22 mouse cellular contexts compared by ENCODE assay signal in the genomic region with DNA sequence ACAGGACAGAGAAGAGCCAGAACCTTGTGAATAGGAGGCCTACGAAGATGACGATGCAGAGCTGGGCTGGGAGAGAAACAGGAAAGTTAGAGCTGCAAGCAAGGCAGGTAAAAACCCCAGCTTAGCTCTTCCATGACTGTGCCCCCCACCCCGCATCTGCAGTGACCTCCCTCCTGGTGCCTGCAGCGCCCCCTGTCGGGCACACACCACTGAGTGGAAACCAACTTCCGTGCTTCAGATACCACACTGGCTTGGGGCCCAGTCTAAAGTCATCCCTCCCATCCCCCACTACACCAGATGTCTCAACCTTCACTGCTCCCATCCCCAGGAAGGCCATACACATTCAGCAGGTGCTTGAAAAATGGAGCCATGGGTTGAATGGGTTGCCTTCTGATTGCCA. TPM values are rescaled to one million over a fixed set of nuclear protein-coding genes. Genes with fewer than 3 reads are reported as not detected.
A peak's percentile ranks its signal among the peaks of the same experiment; 100 is the strongest.
DNase-seq lines count a peak whose midpoint lies in the region; ATAC-seq and TF ChIP-seq lines count a peak whose summit lies in the region.
"Had no signal": no experiment of that assay in that cellular context is flagged by ENCODE, and none has a peak within 500 bp of the region (broad histone marks: within the 10 kb centered on the region; RNA-seq: fewer than 3 reads in every experiment).

No protein-coding gene starts in this region.

- no peaks in the 10 kb centered on the region for H3K9me3 ChIP-seq in liver, embryonic 14.5 days (ENCODE audit: control insufficient read depth, low read length)
- no peaks in the 10 kb centered on the region for H3K9me3 ChIP-seq in liver, embryonic 11.5 days (ENCODE audit: control insufficient read depth, low read length)
- no peaks in the 10 kb centered on the region for H3K9me3 ChIP-seq in MEL (replicated peaks; ENCODE audit: insufficient read depth, low read length)
- H3K9me3 ChIP-seq: embryonic facial prominence, embryonic 12.5 days; limb, embryonic 15.5 days had no signal

- H3K4me2 ChIP-seq in liver, embryonic 14.5 days (ENCODE audit: low read depth): no peak overlapping the region
- H3K4me2 ChIP-seq in liver, embryonic 11.5 days: no peak overlapping the region
- H3K4me2 ChIP-seq: embryonic facial prominence, embryonic 12.5 days; hindbrain, embryonic 14.5 days; limb, embryonic 15.5 days had no signal

- no peak for ATAC-seq in liver, embryonic 14.5 days (ENCODE audit: insufficient read depth)
- ATAC-seq in liver, embryonic 11.5 days (replicated peaks; ENCODE audit: low FRiP score): no peak
- ATAC-seq: forebrain, embryonic 16.5 days had no signal

- no peak overlapping the region for H3K4me3 ChIP-seq in heart, adult 2 months
- H3K4me3 ChIP-seq in liver, embryonic 14.5 days (ENCODE audit: insufficient read depth in 1 of 2, low read depth in 2 of 2, low read length in 2 of 2): no peak overlapping the region
- no peak overlapping the region for H3K4me3 ChIP-seq in liver, embryonic 11.5 days (ENCODE audit: low read depth, low read length)
- H3K4me3 ChIP-seq in MEL (ENCODE audit: control insufficient read depth in 1 of 2, insufficient read depth in 1 of 2, low read depth in 2 of 2, low read length in 2 of 2): no peak overlapping the region
- H3K4me3 ChIP-seq: embryonic facial prominence, embryonic 12.5 days; limb, embryonic 15.5 days had no signal

- no peaks in the 10 kb centered on the region for H3K79me2 ChIP-seq in heart, adult 2 months (replicated peaks; ENCODE audit: control insufficient read depth, insufficient read depth, low read length)
- no peaks in the 10 kb centered on the region for H3K79me2 ChIP-seq in MEL (ENCODE audit: control insufficient read depth, insufficient read depth, low read length, poor library complexity)

- DNase-seq in heart, adult 2 months: peak in 1 of 2 experiments; percentile 18
- no peak for DNase-seq in heart, postnatal 14 days
- DNase-seq in liver, embryonic 14.5 days (ENCODE audit: low read depth in 3 of 3, low spot score in 3 of 3): no peak
- no peak for DNase-seq in liver, embryonic 11.5 days (ENCODE audit: low spot score)
- DNase-seq in A20 (ENCODE audit: low read depth, low spot score) (peak; percentile 18), MEL (ENCODE audit: low read depth, low spot score) (no peak)
- DNase-seq in frontal cortex, postnatal 10 days (ENCODE audit: low spot score in 2 of 2): no peak
- DNase-seq: adrenal gland, postnatal 10 days; cerebellum, adult 18-20 months; kidney, adult 18-20 months; kidney, postnatal 4 days; lung, postnatal 10 days had no signal

- TF ChIP-seq RAD21 in MEL (IDR thresholded peaks at IDR 0.05; ENCODE audit: low read depth, low read length): no peak

- no peak overlapping the region for H3K9ac ChIP-seq in heart, adult 2 months (ENCODE audit: low read depth, low read length)
- no peak overlapping the region for H3K9ac ChIP-seq in liver, embryonic 14.5 days (replicated peaks)
- H3K9ac ChIP-seq in liver, embryonic 11.5 days (ENCODE audit: low read depth, low read length): no peak overlapping the region
- H3K9ac ChIP-seq in MEL (ENCODE audit: control insufficient read depth, low read depth, low read length, poor library complexity, severe bottlenecking): no peak overlapping the region
- H3K9ac ChIP-seq: embryonic facial prominence, embryonic 12.5 days; hindbrain, embryonic 14.5 days; limb, embryonic 15.5 days had no signal

- TF ChIP-seq POLR2A in heart, adult 2 months (IDR thresholded peaks at IDR 0.05; ENCODE audit: insufficient read depth, low read depth, low read length): no peak
- no peak for TF ChIP-seq POLR2A in MEL (IDR thresholded peaks at IDR 0.05; ENCODE audit: control insufficient read depth in 1 of 2, insufficient read depth in 1 of 2, low read depth in 1 of 2, low read length in 2 of 2, poor library complexity in 1 of 2)

- intact Hi-C loops in heart, adult 2 months (cut with DNase I): no loop called here
- intact Hi-C loops in heart, postnatal 14 days (cut with DNase I): no loop called here

- TF ChIP-seq EP300 in heart, adult 2 months (IDR thresholded peaks at IDR 0.05; ENCODE audit: insufficient read depth, low read depth, low read length): no peak
- no peak for TF ChIP-seq EP300 in liver, embryonic 14.5 days (IDR thresholded peaks at IDR 0.05; ENCODE audit: low read depth)
- TF ChIP-seq EP300 in MEL (IDR thresholded peaks at IDR 0.05; ENCODE audit: low read depth in 1 of 2, low read length in 2 of 2): no peak

- WGBS in heart, adult 2 months: 61% methylated on average over 6 of the region's 6 CpGs
- 53% methylated on average over 6 of the region's 6 CpGs for WGBS in liver, embryonic 14.5 days (ENCODE audit: insufficient replicate concordance)
- WGBS in liver, embryonic 11.5 days: 64% methylated on average over 6 of the region's 6 CpGs

- H3K27me3 ChIP-seq in heart, adult 2 months (ENCODE audit: control insufficient read depth, insufficient read depth, low read length): no peaks in the 10 kb centered on the region
- no peaks in the 10 kb centered on the region for H3K27me3 ChIP-seq in liver, embryonic 14.5 days (ENCODE audit: control insufficient read depth, insufficient read depth, low read length)
- H3K27me3 ChIP-seq in liver, embryonic 11.5 days (replicated peaks; ENCODE audit: control insufficient read depth, insufficient read depth, low read length): peaks cover 4% of the 10 kb centered on the region
- H3K27me3 ChIP-seq in MEL (ENCODE audit: control insufficient read depth in 1 of 2, insufficient read depth in 2 of 2, low read length in 2 of 2): no peaks in the 10 kb centered on the region; a peak in 1 of 4 replicates

- no peaks in the 10 kb centered on the region for H3K36me3 ChIP-seq in heart, adult 2 months (ENCODE audit: control insufficient read depth, insufficient read depth, low read length)
- H3K36me3 ChIP-seq in liver, embryonic 14.5 days (replicated peaks; ENCODE audit: control insufficient read depth, insufficient read depth, low read depth): no peaks in the 10 kb centered on the region
- H3K36me3 ChIP-seq in liver, embryonic 11.5 days (ENCODE audit: control insufficient read depth, insufficient read depth, low read length): no peaks in the 10 kb centered on the region
- H3K36me3 ChIP-seq in MEL (ENCODE audit: control insufficient read depth in 1 of 2, insufficient read depth in 2 of 2, low read length in 2 of 2): no peaks in the 10 kb centered on the region
- H3K36me3 ChIP-seq: embryonic facial prominence, embryonic 12.5 days; limb, embryonic 15.5 days had no signal

- peak; percentile 31 for TF ChIP-seq CTCF in heart, adult 2 months (IDR thresholded peaks at IDR 0.05)
- TF ChIP-seq CTCF in liver, embryonic 14.5 days (IDR thresholded peaks at IDR 0.05; ENCODE audit: low read depth): peak; percentile 46
- peak; percentile 23 to 58 (median 27); a peak in 3 of 6 replicates for TF ChIP-seq CTCF in MEL (IDR thresholded peaks at IDR 0.05 in 2 of 3, conservative IDR thresholded peaks at IDR 0.05 in 1 of 3; ENCODE audit: control insufficient read depth in 1 of 3, insufficient read depth in 1 of 3, low read depth in 2 of 3, low read length in 3 of 3, poor library complexity in 1 of 3, severe bottlenecking in 1 of 3)

- 0 out of 2 replicates have a peak, but pooled peaks cover 1% of the 10 kb centered on the region for H3K4me1 ChIP-seq in heart, adult 2 months (ENCODE audit: control insufficient read depth, insufficient read depth, low read length)
- peaks cover 0 to 12% of the 10 kb centered on the region in 2 experiments; a peak in 2 of 4 replicates for H3K4me1 ChIP-seq in liver, embryonic 14.5 days (replicated peaks; ENCODE audit: control insufficient read depth in 2 of 2, insufficient read depth in 2 of 2, low read length in 1 of 2)
- peaks cover 3% of the 10 kb centered on the region; the same call in 1 of the 2 replicates for H3K4me1 ChIP-seq in liver, embryonic 11.5 days (replicated peaks; ENCODE audit: control insufficient read depth, insufficient read depth, low read length)
- H3K4me1 ChIP-seq in MEL (ENCODE audit: control insufficient read depth in 1 of 2, insufficient read depth in 2 of 2, low read length in 2 of 2): peaks cover 0 to 1% of the 10 kb centered on the region in 2 experiments; a peak in 1 of 4 replicates

- no peak overlapping the region for H3K27ac ChIP-seq in heart, adult 2 months
- no peak overlapping the region for H3K27ac ChIP-seq in liver, embryonic 14.5 days
- H3K27ac ChIP-seq in liver, embryonic 11.5 days (ENCODE audit: low read depth, low read length): no peak overlapping the region
- no peak overlapping the region for H3K27ac ChIP-seq in MEL (ENCODE audit: control insufficient read depth, low read depth, low read length)
- H3K27ac ChIP-seq: embryonic facial prominence, embryonic 12.5 days; hindbrain, embryonic 14.5 days; limb, embryonic 15.5 days had no signal

RNA-seq across cellular contexts. Expression of gene Mogat2, which starts 5.8 kb away (rescaled TPM):
- total RNA-seq in heart, adult 2 months (2021): not detected
- 0.47 TPM in 1 of 2 replicates, not detected in the other for polyA plus RNA-seq in heart, adult 2 months (2012; rRNA removed)
- not detected for total RNA-seq in heart, postnatal 14 days (2021)
- 13.5 and 15.4 TPM in 2 replicates for polyA plus RNA-seq in liver, embryonic 14.5 days (2012; rRNA removed)
- 30.3 and 32.9 TPM in 2 replicates for polyA plus RNA-seq in liver, embryonic 14.5 days (2014; fragmentation: Nextera tagmentation; extraction: Ambion mirVana)
- 37.8 and 42.2 TPM in 2 replicates for polyA plus RNA-seq in liver, embryonic 11.5 days (2014; fragmentation: Nextera tagmentation; extraction: Ambion mirVana)
- not detected in 2 replicates for total RNA-seq in MEL (2012; rRNA removed)
- under 1 TPM in 1 of 2 experiments, not detected in 1; 0.13 TPM for polyA plus RNA-seq in MEL (2012; ENCODE audit: insufficient read depth in 1 of 2, insufficient read length in 2 of 2, low read depth in 1 of 2, low replicate concordance in 2 of 2, missing spikeins in 1 of 2)
- total RNA-seq: gastrocnemius, adult 8-10 months; heart, postnatal 10 days; layer of hippocampus, postnatal 25 days; left cerebral cortex, postnatal 25 days; megakaryocyte-erythroid progenitor cell, adult 5-6 weeks; midbrain, postnatal 0 days had no signal

RNA-seq across cellular contexts. Expression of gene Map6, which starts 34.7 kb away (rescaled TPM):
- 1 to 10 TPM; 3.3 to 4.3 TPM for total RNA-seq in heart, adult 2 months (2021)
- 3.4 and 3.5 TPM in 2 replicates for polyA plus RNA-seq in heart, adult 2 months (2012; rRNA removed)
- total RNA-seq in heart, postnatal 14 days (2021): 1 to 10 TPM; 3.0 to 4.3 TPM
- 0.01 and 0.09 TPM in 2 replicates for polyA plus RNA-seq in liver, embryonic 14.5 days (2012; rRNA removed)
- 0.05 TPM in 1 of 2 replicates, not detected in the other for polyA plus RNA-seq in liver, embryonic 14.5 days (2014; fragmentation: Nextera tagmentation; extraction: Ambion mirVana)
- 0.32 and 0.69 TPM in 2 replicates for polyA plus RNA-seq in liver, embryonic 11.5 days (2014; fragmentation: Nextera tagmentation; extraction: Ambion mirVana)
- not detected in 2 replicates for total RNA-seq in MEL (2012; rRNA removed)
- not detected for polyA plus RNA-seq in MEL (2012; ENCODE audit: insufficient read depth in 1 of 2, insufficient read length in 2 of 2, low read depth in 1 of 2, low replicate concordance in 2 of 2, missing spikeins in 1 of 2)
- total RNA-seq: megakaryocyte-erythroid progenitor cell, adult 5-6 weeks had no signal

RNA-seq across cellular contexts. Expression of gene Dgat2, which starts 50.1 kb away (rescaled TPM):
- total RNA-seq in heart, adult 2 months (2021): 100 to 1,000 TPM; 309 to 376 TPM
- 347 and 390 TPM in 2 replicates for polyA plus RNA-seq in heart, adult 2 months (2012; rRNA removed)
- 100 to 1,000 TPM; 256 to 300 TPM for total RNA-seq in heart, postnatal 14 days (2021)
- 44.0 and 50.0 TPM in 2 replicates for polyA plus RNA-seq in liver, embryonic 14.5 days (2012; rRNA removed)
- polyA plus RNA-seq in liver, embryonic 14.5 days (2014; fragmentation: Nextera tagmentation; extraction: Ambion mirVana): 66.8 and 80.0 TPM in 2 replicates
- 59.9 and 60.1 TPM in 2 replicates for polyA plus RNA-seq in liver, embryonic 11.5 days (2014; fragmentation: Nextera tagmentation; extraction: Ambion mirVana)
- total RNA-seq in MEL (2012; rRNA removed): 4.1 and 4.5 TPM in 2 replicates
- polyA plus RNA-seq in MEL (2012; ENCODE audit: insufficient read depth in 1 of 2, insufficient read length in 2 of 2, low read depth in 1 of 2, low replicate concordance in 2 of 2, missing spikeins in 1 of 2): 1 to 10 TPM in 1 of 2 experiments, not detected in 1; 7.7 TPM
- total RNA-seq: megakaryocyte-erythroid progenitor cell, adult 5-6 weeks had no signal
